Mouse (Mus musculus): Measurements from ENCODE around the gene Aloxe3.

- TF ChIP-seq MAX (IDR thresholded peaks at IDR 0.05) (no peak), CTCF (IDR thresholded peaks at IDR 0.05; ENCODE audit: control insufficient read depth, insufficient read depth, insufficient read length) (no peak)
Measured at GRCm38 (mm10) chr11:69087597-69087996, 38.1 kb upstream of the Aloxe3 start.

All from C2C12 (cell line).